Mouse (Mus musculus): Measurements from ENCODE around the gene Tmem37. TPM values are rescaled to one million over a fixed set of nuclear protein-coding genes. Genes with fewer than 3 reads are reported as not detected.

Tmem37 gene
- polyA plus RNA-seq, 1 experiment from 2014 or later: 108 TPM

GRCm38 (mm10) chr1:120030474-120030873, 43.4 kb downstream of the Tmem37 start:
- no peak overlapping the region for H3K9ac ChIP-seq (ENCODE audit: low read depth, low read length)
- H3K4me3 ChIP-seq (ENCODE audit: low read length): no peak overlapping the region
- H3K9me3 ChIP-seq (ENCODE audit: control insufficient read depth, low read length): no peaks in the 10 kb centered on the region
- H3K27ac ChIP-seq (ENCODE audit: low read length): no peak overlapping the region
- 0 out of 2 replicates have a peak, but pooled peaks cover 2% of the 10 kb centered on the region for H3K4me1 ChIP-seq (ENCODE audit: control insufficient read depth, insufficient read depth, low read length)
- 87% methylated on average over 3 of the region's 3 CpGs for WGBS
- H3K4me2 ChIP-seq (ENCODE audit: low read depth, low read length): no peak overlapping the region
- no peaks in the 10 kb centered on the region for H3K27me3 ChIP-seq (replicated peaks; ENCODE audit: control insufficient read depth, insufficient read depth, low read length)
- H3K36me3 ChIP-seq (ENCODE audit: control insufficient read depth, insufficient read depth, low read length): no peaks in the 10 kb centered on the region
- ATAC-seq: no peak

- no peaks in the 10 kb centered on the region for H3K27me3 ChIP-seq (replicated peaks; ENCODE audit: control insufficient read depth, insufficient read depth, low read length)
- no peak overlapping the region for H3K27ac ChIP-seq (ENCODE audit: low read length)
- no peaks in the 10 kb centered on the region for H3K9me3 ChIP-seq (ENCODE audit: control insufficient read depth, low read length)
- ATAC-seq: no peak
- 71% methylated on average over 4 of the region's 4 CpGs for WGBS
- no peak overlapping the region for H3K4me3 ChIP-seq (ENCODE audit: low read length)
- H3K36me3 ChIP-seq (ENCODE audit: control insufficient read depth, insufficient read depth, low read length): no peaks in the 10 kb centered on the region
- peaks cover 14% of the 10 kb centered on the region for H3K4me1 ChIP-seq (ENCODE audit: control insufficient read depth, insufficient read depth, low read length)
- H3K9ac ChIP-seq (ENCODE audit: low read depth, low read length): no peak overlapping the region
- H3K4me2 ChIP-seq (ENCODE audit: low read depth, low read length): no peak overlapping the region
Measured at GRCm38 (mm10) chr1:120027693-120028092, 46.2 kb downstream of the Tmem37 start.

GRCm38 (mm10) chr1:120025050-120025439, 48.8 kb downstream of the Tmem37 start:
- H3K4me2 ChIP-seq (ENCODE audit: low read depth, low read length): no peak overlapping the region
- no peak overlapping the region for H3K9ac ChIP-seq (ENCODE audit: low read depth, low read length)
- ATAC-seq: peak; percentile 43
- no peak overlapping the region; the same call in 1 of the 2 replicates for H3K27ac ChIP-seq (ENCODE audit: low read length)
- no peaks in the 10 kb centered on the region for H3K27me3 ChIP-seq (replicated peaks; ENCODE audit: control insufficient read depth, insufficient read depth, low read length)
- no peaks in the 10 kb centered on the region for H3K9me3 ChIP-seq (ENCODE audit: control insufficient read depth, low read length)
- H3K4me3 ChIP-seq (ENCODE audit: low read length): no peak overlapping the region
- H3K36me3 ChIP-seq (ENCODE audit: control insufficient read depth, insufficient read depth, low read length): no peaks in the 10 kb centered on the region
- H3K4me1 ChIP-seq (ENCODE audit: control insufficient read depth, insufficient read depth, low read length): peaks cover 14% of the 10 kb centered on the region
- 13% methylated on average over 2 of the region's 2 CpGs for WGBS

GRCm38 (mm10) chr1:120024331-120025049, 49.4 kb downstream of the Tmem37 start:
- no peak overlapping the region for H3K27ac ChIP-seq (ENCODE audit: low read length)
- 39% methylated on average over 10 of the region's 10 CpGs for WGBS
- peak; percentile 41 for ATAC-seq

GRCm38 (mm10) chr1:120021951-120022350, 51.9 kb downstream of the Tmem37 start:
- H3K4me3 ChIP-seq (ENCODE audit: low read length): no peak overlapping the region

More at GRCm38 (mm10) chr1:120024331-120025049, 49.4 kb downstream of the Tmem37 start:
- no peaks in the 10 kb centered on the region for H3K36me3 ChIP-seq (ENCODE audit: control insufficient read depth, insufficient read depth, low read length)
- H3K9me3 ChIP-seq (ENCODE audit: control insufficient read depth, low read length): no peaks in the 10 kb centered on the region
- H3K27me3 ChIP-seq (replicated peaks; ENCODE audit: control insufficient read depth, insufficient read depth, low read length): no peaks in the 10 kb centered on the region
- no peak overlapping the region for H3K4me2 ChIP-seq (ENCODE audit: low read depth, low read length)
- no peak overlapping the region for H3K4me3 ChIP-seq (ENCODE audit: low read length)
- H3K4me1 ChIP-seq (ENCODE audit: control insufficient read depth, insufficient read depth, low read length): peaks cover 14% of the 10 kb centered on the region
- H3K9ac ChIP-seq (ENCODE audit: low read depth, low read length): no peak overlapping the region

GRCm38 (mm10) chr1:120020322-120020897, 53.5 kb downstream of the Tmem37 start:
- no peak for ATAC-seq
- no peaks in the 10 kb centered on the region for H3K36me3 ChIP-seq (ENCODE audit: control insufficient read depth, insufficient read depth, low read length)
- H3K27me3 ChIP-seq (replicated peaks; ENCODE audit: control insufficient read depth, insufficient read depth, low read length): no peaks in the 10 kb centered on the region
- 62% methylated on average over 7 of the region's 7 CpGs for WGBS
- no peak overlapping the region for H3K4me3 ChIP-seq (ENCODE audit: low read length)
- peaks cover 12% of the 10 kb centered on the region for H3K4me1 ChIP-seq (ENCODE audit: control insufficient read depth, insufficient read depth, low read length)
- H3K27ac ChIP-seq (ENCODE audit: low read length): no peak overlapping the region
- H3K9me3 ChIP-seq (ENCODE audit: control insufficient read depth, low read length): no peaks in the 10 kb centered on the region
- H3K4me2 ChIP-seq (ENCODE audit: low read depth, low read length): no peak overlapping the region
- no peak overlapping the region for H3K9ac ChIP-seq (ENCODE audit: low read depth, low read length)

More at GRCm38 (mm10) chr1:120021951-120022350, 51.9 kb downstream of the Tmem37 start:
- peaks cover 12% of the 10 kb centered on the region for H3K4me1 ChIP-seq (ENCODE audit: control insufficient read depth, insufficient read depth, low read length)
- H3K9ac ChIP-seq (ENCODE audit: low read depth, low read length): no peak overlapping the region
- WGBS: 79% methylated on average over 17 of the region's 17 CpGs
- no peaks in the 10 kb centered on the region for H3K36me3 ChIP-seq (ENCODE audit: control insufficient read depth, insufficient read depth, low read length)
- no peak overlapping the region for H3K27ac ChIP-seq (ENCODE audit: low read length)
- H3K27me3 ChIP-seq (replicated peaks; ENCODE audit: control insufficient read depth, insufficient read depth, low read length): no peaks in the 10 kb centered on the region
- no peak for ATAC-seq
- H3K4me2 ChIP-seq (ENCODE audit: low read depth, low read length): no peak overlapping the region
- H3K9me3 ChIP-seq (ENCODE audit: control insufficient read depth, low read length): no peaks in the 10 kb centered on the region

GRCm38 (mm10) chr1:120019428-120019827, 54.4 kb downstream of the Tmem37 start:
- peaks cover 7% of the 10 kb centered on the region for H3K4me1 ChIP-seq (ENCODE audit: control insufficient read depth, insufficient read depth, low read length)
- WGBS: 81% methylated on average over 12 of the region's 12 CpGs
- no peak overlapping the region for H3K9ac ChIP-seq (ENCODE audit: low read depth, low read length)
- no peaks in the 10 kb centered on the region for H3K36me3 ChIP-seq (ENCODE audit: control insufficient read depth, insufficient read depth, low read length)
- no peaks in the 10 kb centered on the region for H3K9me3 ChIP-seq (ENCODE audit: control insufficient read depth, low read length)
- no peaks in the 10 kb centered on the region for H3K27me3 ChIP-seq (replicated peaks; ENCODE audit: control insufficient read depth, insufficient read depth, low read length)
- ATAC-seq: no peak
- no peak overlapping the region for H3K4me3 ChIP-seq (ENCODE audit: low read length)
- H3K27ac ChIP-seq (ENCODE audit: low read length): no peak overlapping the region
- no peak overlapping the region for H3K4me2 ChIP-seq (ENCODE audit: low read depth, low read length)

- ATAC-seq: no peak
- Histone ChIP-seq H3K9me3 (ENCODE audit: control insufficient read depth, low read length) (no peaks in the 10 kb centered on the region), H3K27me3 (replicated peaks; ENCODE audit: control insufficient read depth, insufficient read depth, low read length) (no peaks in the 10 kb centered on the region), H3K4me1 (ENCODE audit: control insufficient read depth, insufficient read depth, low read length) (peaks cover 2% of the 10 kb centered on the region; the same call in 1 of the 2 replicates), H3K36me3 (ENCODE audit: control insufficient read depth, insufficient read depth, low read length) (no peaks in the 10 kb centered on the region), H3K4me3 (ENCODE audit: low read length) (no peak overlapping the region), H3K9ac (ENCODE audit: low read depth, low read length) (no peak overlapping the region), H3K27ac (ENCODE audit: low read length) (no peak overlapping the region), H3K4me2 (ENCODE audit: low read depth, low read length) (no peak overlapping the region)
- WGBS: 77% methylated on average over 3 of the region's 3 CpGs
Measured at GRCm38 (mm10) chr1:120018900-120019299, 55.0 kb downstream of the Tmem37 start.

All from intestine, embryonic 16.5 days (tissue).